Comparison of ENCODE assay signal across 12 mouse cellular contexts in the genomic region with DNA sequence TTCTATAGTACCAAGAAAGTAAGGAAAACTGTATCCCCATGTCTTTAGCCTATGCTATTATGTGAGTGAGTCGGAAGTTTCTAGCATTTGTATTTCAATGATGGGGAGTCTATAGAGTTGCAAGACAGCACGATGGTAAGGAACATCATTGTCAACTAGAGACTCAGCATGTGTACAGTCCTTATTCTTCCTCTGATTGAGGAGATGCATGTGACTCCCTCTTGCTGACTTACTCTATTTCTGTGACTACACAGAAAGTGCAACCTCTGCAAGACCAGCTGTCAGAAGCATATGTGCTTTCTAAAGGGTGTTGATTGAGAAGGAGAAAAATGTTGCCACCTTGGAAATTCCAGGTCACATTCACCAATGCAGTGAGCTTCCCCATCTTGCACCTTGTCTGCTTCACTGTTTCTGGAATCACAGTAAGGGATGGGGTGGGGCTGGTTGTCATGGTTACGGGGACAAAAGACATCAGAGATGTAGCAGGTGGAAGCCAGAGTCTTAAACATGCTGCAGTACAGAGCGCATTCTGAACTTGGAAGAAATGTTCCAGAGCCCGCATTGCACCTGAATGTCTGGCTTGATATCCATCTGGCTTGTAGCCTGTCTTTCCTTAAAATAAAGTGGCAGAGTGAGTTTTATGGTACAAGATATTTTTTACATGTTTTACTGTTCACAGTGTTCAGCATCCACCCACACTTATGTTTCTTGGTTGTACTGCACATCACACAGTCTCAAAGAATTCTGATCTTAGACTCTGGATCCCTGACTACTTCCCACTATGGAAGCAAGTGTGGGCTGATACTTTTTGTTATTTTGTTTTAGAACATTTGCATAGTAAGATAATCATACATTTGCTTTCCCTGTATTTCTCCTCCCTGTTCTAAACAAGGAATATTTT. TPM values are rescaled to one million over a fixed set of nuclear protein-coding genes. Genes with fewer than 3 reads are reported as not detected.
DNase-seq lines count a peak whose midpoint lies in the region; ATAC-seq lines count a peak whose summit lies in the region.
"Had no signal": no experiment of that assay in that cellular context is flagged by ENCODE, and none has a peak within 500 bp of the region (broad histone marks: within the 10 kb centered on the region; RNA-seq: fewer than 3 reads in every experiment).

No protein-coding gene starts in this region.

- intact Hi-C loops in left cerebral cortex, postnatal 25 days (cut with DNase I): loop anchor here (1.0 to 5.0 kb wide), 3 partner anchors 54 to 288 kb away; partner anchors contain the start of gene Mb21d2

- H3K4me2 ChIP-seq in neural tube, embryonic 11.5 days (ENCODE audit: low read depth): no peak overlapping the region
- H3K4me2 ChIP-seq: heart, embryonic 15.5 days; neural tube, embryonic 13.5 days had no signal

- no peak overlapping the region for H3K4me3 ChIP-seq in neural tube, embryonic 11.5 days (ENCODE audit: low read depth, low read length)
- H3K4me3 ChIP-seq: heart, embryonic 15.5 days; neural tube, embryonic 13.5 days had no signal

- DNase-seq in neural tube, embryonic 11.5 days (ENCODE audit: low spot score): no peak
- no peak for DNase-seq in neural tube, embryonic 10.5 days (ENCODE audit: extremely low spot score, low spot score)
- peak; percentile 70 to 76 for DNase-seq in frontal cortex, postnatal 36 days (ENCODE audit: low spot score in 2 of 2)
- DNase-seq in left cerebral cortex, postnatal 25 days (ENCODE audit: low spot score in 2 of 2): peak; percentile 75 to 87
- DNase-seq in telencephalon, adult 2 months (ENCODE audit: low read depth, low spot score): peak; percentile 81
- no peak for DNase-seq in urinary bladder, postnatal 14 days (ENCODE audit: low spot score)
- DNase-seq in natural killer cell, adult 2 months (ENCODE audit: low spot score in 2 of 2): no peak
- no peak for DNase-seq in retina, embryonic 14.5 days (ENCODE audit: low spot score)
- DNase-seq: adrenal gland, postnatal 25 days; lung, postnatal 4 days had no signal

- H3K27ac ChIP-seq in neural tube, embryonic 11.5 days (ENCODE audit: low read depth, low read length): no peak overlapping the region
- H3K27ac ChIP-seq: heart, embryonic 15.5 days; neural tube, embryonic 13.5 days had no signal

- H3K9ac ChIP-seq in neural tube, embryonic 11.5 days (ENCODE audit: low read length): no peak overlapping the region
- H3K9ac ChIP-seq: heart, embryonic 15.5 days; neural tube, embryonic 13.5 days had no signal

- H3K27me3 ChIP-seq in neural tube, embryonic 11.5 days (ENCODE audit: control insufficient read depth, insufficient read depth, low read length): no peaks in the 10 kb centered on the region
- H3K27me3 ChIP-seq: heart, embryonic 15.5 days; neural tube, embryonic 13.5 days had no signal

- WGBS in neural tube, embryonic 11.5 days: 83% methylated on average over 5 of the region's 5 CpGs

- H3K36me3 ChIP-seq in neural tube, embryonic 11.5 days (ENCODE audit: control insufficient read depth, insufficient read depth, low read length): no peaks in the 10 kb centered on the region
- H3K36me3 ChIP-seq: heart, embryonic 15.5 days; neural tube, embryonic 13.5 days had no signal

- H3K4me1 ChIP-seq in neural tube, embryonic 11.5 days (ENCODE audit: control insufficient read depth, insufficient read depth, low read length): no peaks in the 10 kb centered on the region
- H3K4me1 ChIP-seq: heart, embryonic 15.5 days; neural tube, embryonic 13.5 days had no signal

- H3K9me3 ChIP-seq in neural tube, embryonic 11.5 days (ENCODE audit: control insufficient read depth, low read length): no peaks in the 10 kb centered on the region
- H3K9me3 ChIP-seq: heart, embryonic 15.5 days; neural tube, embryonic 13.5 days had no signal

- peak; percentile 50; the same call in 1 of the 2 replicates for ATAC-seq in neural tube, embryonic 11.5 days (ENCODE audit: insufficient read depth, low FRiP score, low TSS enrichment)

RNA-seq across cellular contexts. Expression of gene Hrasls, which starts 7.2 kb away (rescaled TPM):
- polyA plus RNA-seq in neural tube, embryonic 11.5 days (2014; fragmentation: Nextera tagmentation; extraction: Ambion mirVana): 1.2 and 1.8 TPM in 2 replicates
- 10 to 100 TPM; 27.4 to 27.5 TPM for total RNA-seq in left cerebral cortex, postnatal 25 days (2021)

Comparison
In these comparisons a context has a peak if more than half of its experiments do, and no peak if none do; other contexts are left out.
1. DNase-seq: peak in frontal cortex, postnatal 36 days (2 of 2), left cerebral cortex, postnatal 25 days (2 of 2) and telencephalon, adult 2 months (single experiment); none in neural tube, embryonic 11.5 days (single experiment), neural tube, embryonic 10.5 days (single experiment), urinary bladder, postnatal 14 days (single experiment), natural killer cell, adult 2 months (0 of 2) and retina, embryonic 14.5 days (single experiment).